Mouse (Mus musculus) midbrain, embryonic 16.5 days (tissue): ENCODE results near the gene Hapln3. TPM values are rescaled to one million over a fixed set of nuclear protein-coding genes. Genes with fewer than 3 reads are reported as not detected.
A peak's percentile ranks its signal among the peaks of the same experiment; 100 is the strongest.

Experiments
- ATAC-seq: fragments of 200-750 bp; cut with Nextera tagmentation; 2 replicates; pipeline ENCODE4 v1.8.0; 2017; ENCODE audit warnings: moderate TSS enrichment
- H3K27ac ChIP-seq: fragments of 300-500 bp; sonication (generic); 2 replicates; pipeline ENCODE4 v1.5.1; 2014; ENCODE audit warnings: mild to moderate bottlenecking, low read length, mixed read lengths
- H3K27me3 ChIP-seq: fragments of 300-500 bp; sonication (generic); 2 replicates; pipeline ENCODE4 v1.6.1; 2014; ENCODE audit warnings: low read depth, low read length, mixed read lengths; ENCODE audit not compliant: control insufficient read depth, insufficient read depth
- H3K36me3 ChIP-seq: fragments of 300-500 bp; sonication (generic); 2 replicates; pipeline ENCODE4 v1.6.1; 2014; ENCODE audit warnings: mild to moderate bottlenecking, low read length, moderate library complexity, mixed read lengths; ENCODE audit not compliant: control insufficient read depth, insufficient read depth
- H3K4me1 ChIP-seq: fragments of 300-500 bp; sonication (generic); 2 replicates; pipeline ENCODE4 v1.6.1; 2014; ENCODE audit warnings: mild to moderate bottlenecking, low read length, mixed read lengths; ENCODE audit not compliant: control insufficient read depth, insufficient read depth
- H3K4me2 ChIP-seq: fragments of 300-500 bp; sonication (generic); 2 replicates; pipeline ENCODE4 v1.6.1; 2014; ENCODE audit warnings: mild to moderate bottlenecking, low read length, mixed read lengths
- H3K4me3 ChIP-seq: fragments of 300-500 bp; sonication (generic); 2 replicates; pipeline ENCODE4 v1.5.1; 2014; ENCODE audit warnings: low read depth, mild to moderate bottlenecking, low read length, moderate library complexity, mixed read lengths
- H3K9ac ChIP-seq: fragments of 300-500 bp; sonication (generic); 2 replicates; pipeline ENCODE4 v1.6.1; 2014; ENCODE audit warnings: low read depth, low read length, mixed read lengths
- H3K9me3 ChIP-seq: fragments of 300-500 bp; sonication (generic); replicated peaks from 2 replicates; pipeline ENCODE4 v1.6.1; 2014; ENCODE audit warnings: mild to moderate bottlenecking, low read length, mixed read lengths; ENCODE audit not compliant: control insufficient read depth, poor library complexity, severe bottlenecking
- WGBS: fragments of 180-500 bp; shearing (Covaris S2); extraction: QIAGEN DNeasy Blood & Tissue Kit; methylation state at CpG from one replicate; pipeline ENCODE4 v1.1.7; 2014; 5-methylcytosine and 5-hydroxymethylcytosine counted together
- polyA plus RNA-seq: library from polyadenylated mRNA; unstranded; fragments of >200 nt; fragmentation: Nextera tagmentation; extraction: Ambion mirVana; gene quantifications from 2 replicates; pipeline ENCODE4 v1.2.1, GENCODE M21; 2015

Gene Hapln3
- 1.3 and 2.3 TPM in 2 replicates for polyA plus RNA-seq

DNA sequence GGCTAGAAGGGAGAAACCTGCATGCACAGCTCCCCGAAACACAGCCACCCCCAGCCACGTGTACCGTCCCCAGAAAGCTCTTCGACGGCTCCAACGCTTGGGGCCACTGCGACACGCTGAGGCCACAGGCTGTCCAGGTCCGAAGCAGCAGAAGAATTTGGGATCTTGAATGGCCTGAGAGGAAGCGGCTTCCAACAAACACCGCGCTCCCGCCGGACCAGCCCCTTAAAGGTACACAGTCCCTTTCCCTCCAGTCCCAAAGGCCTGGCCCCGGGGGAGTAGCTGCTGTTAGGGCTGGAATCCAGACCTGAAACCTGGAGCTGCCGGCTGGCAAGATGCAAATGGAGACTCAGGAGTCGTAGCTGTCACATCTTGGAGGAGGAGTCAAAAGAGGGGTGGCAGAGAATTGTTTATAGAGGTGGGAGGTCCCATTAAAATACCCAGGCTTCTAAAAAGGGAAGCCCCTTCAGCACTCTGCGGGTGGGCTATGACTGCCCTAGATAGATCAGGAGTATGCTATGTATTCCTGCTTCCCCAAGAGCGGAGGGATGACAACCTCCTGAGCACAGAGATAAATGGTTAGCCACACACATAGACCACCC lies at the start of gene Hapln3:
TSS of gene Hapln3 (minus strand) at position 176 of the 602 bp plus-strand sequence.
- Histone ChIP-seq H3K4me1 (peaks cover 9% of the 10 kb centered on the region), H3K27me3 (peaks cover 6% of the 10 kb centered on the region; the same call in 1 of the 2 replicates), H3K9me3 (no peaks in the 10 kb centered on the region), H3K9ac (peak within 1 kb of the TSS; percentile 15; the same call in 1 of the 2 replicates), H3K27ac (no peak within 1 kb of the TSS), H3K4me2 (peak within 1 kb of the TSS; percentile 44), H3K36me3 (no peaks in the 10 kb centered on the region), H3K4me3 (peak within 1 kb of the TSS; percentile 22)
- ATAC-seq, result peak; percentile 27
- 6% methylated on average over 19 of the region's 19 CpGs for WGBS

DNA sequence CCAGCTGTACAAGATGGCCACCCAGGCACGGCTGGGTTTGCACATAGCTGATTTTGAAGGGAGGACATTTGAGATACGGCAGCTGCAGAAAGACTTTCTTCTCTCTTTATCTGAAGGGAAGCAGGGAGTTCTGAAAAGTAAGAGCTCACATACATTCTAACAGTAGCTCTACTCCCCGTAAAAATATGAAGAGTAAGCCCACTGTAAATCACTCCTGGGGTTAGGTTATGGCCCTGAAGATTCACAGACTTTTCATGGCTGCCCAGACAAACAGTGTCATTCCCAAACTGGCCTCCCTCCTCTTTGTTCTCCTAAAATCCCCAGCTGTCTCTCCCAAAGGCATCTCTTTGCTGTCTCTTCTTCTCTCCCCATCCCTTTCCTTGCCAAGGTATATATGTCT lies 43.0 kb upstream of the Hapln3 start:
- no peaks in the 10 kb centered on the region for H3K9me3 ChIP-seq
- H3K4me2 ChIP-seq, result no peak overlapping the region
- no peaks in the 10 kb centered on the region for H3K4me1 ChIP-seq
- no peak overlapping the region for H3K9ac ChIP-seq
- H3K27ac ChIP-seq, result no peak overlapping the region
- no peak for ATAC-seq
- no peaks in the 10 kb centered on the region for H3K27me3 ChIP-seq
- 83% methylated on average over 3 of the region's 3 CpGs for WGBS
- no peak overlapping the region for H3K4me3 ChIP-seq
- H3K36me3 ChIP-seq, result no peaks in the 10 kb centered on the region

DNA sequence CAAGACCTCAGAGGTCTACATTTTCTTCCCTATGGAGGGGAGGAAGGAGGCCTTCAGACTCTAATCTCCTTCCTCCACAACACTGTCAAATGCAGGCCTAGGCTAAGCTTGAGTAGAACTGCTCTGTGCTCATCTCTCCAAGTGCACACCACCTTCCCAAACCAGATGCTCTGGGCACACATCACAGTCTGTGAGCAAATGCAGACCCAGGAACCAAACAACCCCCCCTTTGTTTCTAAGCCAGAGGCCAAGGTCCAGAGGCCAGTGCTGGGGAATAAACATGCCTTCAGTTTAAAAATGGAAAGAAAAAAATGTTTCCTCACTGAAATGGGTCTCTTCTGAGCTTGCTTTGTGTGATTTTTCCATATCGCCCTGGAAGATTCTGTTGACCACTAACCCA lies 41.0 kb upstream of the Hapln3 start:
- H3K27ac ChIP-seq, result no peak overlapping the region
- H3K27me3 ChIP-seq, result no peaks in the 10 kb centered on the region
- H3K4me1 ChIP-seq, result no peaks in the 10 kb centered on the region
- 92% methylated on average over 1 of the region's 1 CpGs for WGBS
- H3K4me2 ChIP-seq, result no peak overlapping the region
- no peak for ATAC-seq
- no peaks in the 10 kb centered on the region for H3K36me3 ChIP-seq
- H3K9me3 ChIP-seq, result no peaks in the 10 kb centered on the region
- H3K9ac ChIP-seq, result no peak overlapping the region
- no peak overlapping the region for H3K4me3 ChIP-seq

DNA sequence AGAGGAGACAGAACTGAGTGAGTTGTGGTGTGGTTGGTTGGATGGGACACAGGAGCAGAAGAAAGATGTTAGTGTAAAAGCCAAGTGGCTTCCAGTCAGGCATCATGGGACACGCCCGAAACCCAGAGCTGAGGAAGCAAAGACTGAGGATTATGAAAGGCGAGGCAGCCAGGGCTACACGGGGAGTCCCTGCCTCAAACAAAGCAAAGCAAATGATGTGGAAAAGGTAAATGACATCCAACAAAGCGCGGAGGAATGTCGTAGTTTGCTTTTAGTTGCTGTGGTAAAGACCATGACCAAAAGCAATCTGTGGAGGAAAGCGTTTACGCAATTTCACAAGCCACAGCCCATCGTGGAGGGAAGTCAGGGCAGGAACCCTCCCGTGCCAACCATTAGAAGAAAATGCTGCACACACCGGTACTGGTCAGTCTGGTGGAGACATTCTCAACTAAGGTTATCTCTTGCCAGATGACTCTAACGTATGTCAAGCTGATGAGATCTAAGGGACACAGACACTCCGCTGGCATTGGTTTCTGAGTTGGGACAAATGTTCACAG lies 36.3 kb upstream of the Hapln3 start:
- Histone ChIP-seq H3K27ac (no peak overlapping the region), H3K36me3 (no peaks in the 10 kb centered on the region), H3K4me1 (no peaks in the 10 kb centered on the region), H3K9me3 (no peaks in the 10 kb centered on the region), H3K4me3 (no peak overlapping the region), H3K4me2 (no peak overlapping the region), H3K27me3 (no peaks in the 10 kb centered on the region), H3K9ac (no peak overlapping the region)
- no peak for ATAC-seq
- 48% methylated on average over 14 of the region's 14 CpGs for WGBS

DNA sequence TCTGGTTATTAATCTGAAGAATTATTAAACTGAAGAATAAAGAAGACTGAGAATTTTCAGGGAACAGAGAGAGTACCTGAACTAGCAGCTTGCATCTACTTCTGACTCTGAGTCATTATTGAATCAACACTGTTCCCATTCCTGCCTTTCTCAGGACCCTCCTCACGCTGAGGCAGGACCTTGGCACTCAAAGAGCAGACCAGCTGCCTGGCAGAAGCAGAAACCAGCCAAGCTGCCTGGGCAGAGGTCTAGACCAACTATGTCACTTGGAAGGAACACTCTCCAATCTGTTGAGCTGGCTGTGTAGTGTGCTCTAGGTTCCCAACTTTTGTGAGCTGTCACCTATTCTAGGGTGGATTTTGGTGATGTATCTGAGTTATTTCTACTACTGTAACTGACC lies 28.6 kb upstream of the Hapln3 start:
- no peak overlapping the region for H3K4me3 ChIP-seq
- H3K27me3 ChIP-seq, result no peaks in the 10 kb centered on the region
- H3K9me3 ChIP-seq, result no peaks in the 10 kb centered on the region
- H3K9ac ChIP-seq, result no peak overlapping the region
- H3K4me2 ChIP-seq, result no peak overlapping the region
- no peak overlapping the region for H3K27ac ChIP-seq
- H3K36me3 ChIP-seq, result no peaks in the 10 kb centered on the region
- H3K4me1 ChIP-seq, result no peaks in the 10 kb centered on the region
- WGBS, result 80% methylated on average over 1 of the region's 1 CpGs
- ATAC-seq, result no peak

DNA sequence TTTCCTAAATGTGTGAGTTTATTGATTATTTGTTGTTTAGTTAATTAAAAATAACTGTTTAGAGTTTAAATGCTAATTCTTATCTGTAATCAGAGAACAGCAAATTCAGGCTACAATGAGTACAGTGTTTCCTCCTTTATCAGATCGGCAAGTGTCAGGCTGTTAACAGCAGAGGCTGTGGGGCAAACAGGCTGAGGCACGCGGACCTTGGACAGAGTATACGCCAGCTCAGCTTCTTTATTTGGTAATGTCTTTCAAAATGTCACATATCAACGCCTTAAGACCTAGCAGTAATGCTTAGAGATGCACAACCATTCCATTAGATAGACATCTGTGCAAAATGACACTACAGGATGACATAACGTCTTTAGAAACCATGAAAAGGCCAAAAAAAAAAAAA lies 18.7 kb upstream of the Hapln3 start:
- WGBS, result 73% methylated on average over 6 of the region's 6 CpGs
- no peak overlapping the region for H3K9ac ChIP-seq
- H3K27ac ChIP-seq, result no peak overlapping the region
- no peaks in the 10 kb centered on the region for H3K9me3 ChIP-seq
- no peak for ATAC-seq
- peak overlapping the region; percentile 96 for H3K4me2 ChIP-seq
- H3K4me3 ChIP-seq, result no peak overlapping the region
- H3K36me3 ChIP-seq, result no peaks in the 10 kb centered on the region
- H3K4me1 ChIP-seq, result peaks cover 8% of the 10 kb centered on the region; the same call in 1 of the 2 replicates
- H3K27me3 ChIP-seq, result peaks cover 3% of the 10 kb centered on the region; the same call in 1 of the 2 replicates

DNA sequence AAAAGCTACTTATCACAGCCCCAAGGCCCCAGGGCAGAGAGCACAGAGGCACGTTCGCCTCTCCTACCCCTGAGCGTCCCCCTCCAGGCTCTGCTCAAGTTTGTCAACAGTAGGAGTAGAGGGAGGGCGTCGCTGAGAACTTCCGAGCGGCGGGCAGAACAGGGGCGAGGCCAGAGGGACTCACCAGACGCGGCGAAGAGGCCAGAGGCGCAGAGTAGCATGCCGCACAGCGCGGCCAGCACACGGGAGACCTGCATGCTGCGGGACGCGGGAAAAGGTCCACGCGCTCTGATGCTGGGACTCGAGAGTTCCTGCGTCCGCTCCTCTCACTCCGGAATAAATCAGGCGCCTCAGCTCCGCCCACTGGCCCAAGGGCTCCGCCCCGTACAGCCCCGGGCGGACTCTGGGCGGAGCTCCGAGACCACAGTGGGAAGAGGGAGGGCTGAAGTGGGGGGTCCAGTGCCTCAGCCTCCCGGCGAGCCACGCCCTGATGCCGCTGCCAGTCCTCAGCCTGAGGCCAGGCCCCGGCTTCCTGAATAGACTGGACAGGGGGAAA lies 18.0 kb upstream of the Hapln3 start, which contains the start of gene Mfge8:
TSS of gene Mfge8 (minus strand) at position 350 of the 556 bp plus-strand sequence.
- Histone ChIP-seq H3K27me3 (peaks cover 3% of the 10 kb centered on the region; the same call in 1 of the 2 replicates), H3K4me1 (peaks cover 8% of the 10 kb centered on the region; the same call in 1 of the 2 replicates), H3K9ac (peak within 1 kb of the TSS; percentile 64), H3K36me3 (no peaks in the 10 kb centered on the region), H3K4me3 (peak within 1 kb of the TSS; percentile 56), H3K4me2 (peak within 1 kb of the TSS; percentile 96), H3K27ac (0 out of 2 replicates have a peak within 1 kb of the TSS, but pooled peaks have one; percentile 28), H3K9me3 (no peaks in the 10 kb centered on the region)
- ATAC-seq, result peak; percentile 85
- under 1% methylated on average over 39 of the region's 39 CpGs for WGBS

DNA sequence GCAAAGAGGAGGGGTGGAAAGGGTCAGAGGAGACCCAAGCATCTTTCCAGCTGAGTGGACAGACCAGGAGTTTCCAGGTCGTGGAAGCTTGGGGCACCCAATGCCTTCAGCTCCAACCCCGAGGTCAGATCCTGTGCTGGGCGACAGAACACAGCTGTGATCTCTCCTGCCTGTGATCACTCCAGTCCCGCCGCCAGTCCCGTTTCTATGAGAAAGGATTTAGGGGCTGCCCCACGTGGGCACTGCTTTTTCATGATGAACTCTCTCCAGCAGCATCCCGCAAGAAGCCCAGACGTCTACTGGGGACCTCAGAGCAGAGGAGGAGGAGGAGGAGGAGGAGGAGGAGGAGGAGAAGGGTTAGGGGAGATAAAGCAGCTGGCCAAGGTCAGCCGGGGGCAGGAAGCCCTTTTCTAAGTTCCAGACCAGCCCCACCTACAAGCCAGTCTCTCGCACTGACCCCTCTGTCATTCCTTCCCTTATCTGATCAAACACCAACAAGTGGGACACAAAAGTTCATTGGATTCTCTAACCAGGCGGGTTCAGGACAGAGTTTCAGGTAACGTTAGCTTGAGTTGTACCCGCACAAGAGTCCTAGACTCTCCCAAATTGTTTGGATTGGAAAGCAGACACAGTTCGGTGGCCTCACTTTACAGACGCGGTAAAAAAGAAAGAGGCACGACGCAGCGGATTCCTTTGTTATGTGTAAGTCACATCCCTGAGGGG lies 17.3 kb upstream of the Hapln3 start:
- Histone ChIP-seq H3K27me3 (peaks cover 3% of the 10 kb centered on the region; the same call in 1 of the 2 replicates), H3K9ac (peak overlapping the region; percentile 64), H3K4me2 (peak overlapping the region; percentile 96), H3K9me3 (no peaks in the 10 kb centered on the region), H3K4me3 (peak overlapping the region; percentile 56), H3K27ac (no peak overlapping the region), H3K4me1 (peaks cover 8% of the 10 kb centered on the region; the same call in 1 of the 2 replicates), H3K36me3 (no peaks in the 10 kb centered on the region)
- no peak for ATAC-seq
- WGBS, result 1% methylated on average over 20 of the region's 20 CpGs
